Mouse (Mus musculus): ENCODE measurements at regions not wholly inside any gene's neighbourhood (a gene's known extent, or its start where the extent isn't known, plus 50 kb on each side); places are given as distances from the start of the nearest gene placed in this dataset.

GRCm38 (mm10) chr10:99519479-99519878 lies 240.0 kb downstream of the Csl start:
- TF ChIP-seq GATA4 (IDR thresholded peaks at IDR 0.05; ENCODE audit: insufficient replicate concordance, low read length) = no peak

- no peak for TF ChIP-seq GATA4 (IDR thresholded peaks at IDR 0.05; ENCODE audit: insufficient replicate concordance, low read length)
Observed at GRCm38 (mm10) chr10:99523817-99524216, 235.6 kb downstream of the Csl start.

DNA sequence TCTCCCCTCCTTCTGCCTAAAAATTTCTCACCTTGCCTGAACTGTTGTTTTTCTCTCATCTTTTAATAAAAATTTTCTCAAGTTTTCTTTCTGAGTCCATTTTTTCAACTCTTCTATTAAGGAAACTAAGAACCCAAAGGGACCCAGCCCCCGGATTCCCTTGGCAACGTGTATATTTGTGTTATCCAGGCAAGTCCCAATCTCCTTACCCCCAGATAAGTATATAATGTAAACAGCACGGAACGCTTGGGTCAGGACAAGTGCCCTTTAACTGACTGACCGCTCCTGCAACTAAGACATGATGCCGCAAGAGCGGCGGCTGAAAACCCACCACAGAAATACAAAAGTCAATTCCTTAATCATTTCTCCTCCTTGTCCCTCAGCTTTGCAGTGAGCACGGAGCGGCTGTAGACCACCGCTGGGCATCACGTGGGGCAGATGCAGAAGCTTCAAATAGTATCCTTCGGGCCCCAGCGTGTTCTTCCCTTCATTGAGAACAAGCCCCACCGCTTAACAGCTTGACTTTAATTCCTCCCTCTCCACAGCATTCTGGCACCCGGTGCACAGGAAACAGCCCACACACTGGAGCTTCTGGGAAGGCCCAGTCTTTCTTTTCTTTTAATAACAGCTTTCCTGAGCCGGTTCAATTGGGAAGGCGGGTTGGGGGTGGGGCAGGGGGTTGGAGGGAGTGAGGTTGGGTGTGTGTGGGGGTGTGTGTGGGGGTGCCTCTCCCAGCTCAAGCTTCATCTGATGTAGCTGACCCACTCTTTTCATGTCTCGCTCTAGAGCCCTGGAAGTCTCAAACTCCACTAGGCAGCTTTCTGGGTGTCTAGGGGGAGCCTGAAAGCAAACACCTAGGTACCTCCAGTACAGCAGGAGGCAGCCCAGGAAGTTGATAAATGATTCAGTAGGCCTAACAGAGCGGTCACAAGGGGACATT lies 234.9 kb downstream of the Csl start:
- TF ChIP-seq GATA4 (IDR thresholded peaks at IDR 0.05; ENCODE audit: insufficient replicate concordance, low read length) = no peak

DNA sequence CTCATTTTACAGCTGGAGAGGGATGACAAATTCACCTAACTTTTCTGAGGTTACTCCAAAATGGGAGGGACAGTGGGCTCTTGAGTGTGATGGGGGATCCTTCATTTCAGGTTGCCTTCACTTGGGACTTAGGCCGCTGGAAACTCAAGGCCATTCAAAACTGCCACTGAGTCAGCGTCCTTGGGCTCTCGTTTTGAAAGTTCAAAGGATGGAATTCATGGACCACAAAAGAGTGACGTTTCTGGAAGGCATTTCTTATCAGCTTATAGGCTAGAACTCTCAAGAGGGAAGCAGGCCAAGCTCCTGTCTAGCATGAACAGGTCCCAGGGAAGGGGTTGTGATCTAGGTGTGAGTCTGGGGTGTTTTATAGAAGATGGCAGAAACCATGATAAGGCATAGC lies 233.3 kb downstream of the Csl start:
- no peak for TF ChIP-seq GATA4 (IDR thresholded peaks at IDR 0.05; ENCODE audit: insufficient replicate concordance, low read length)

DNA sequence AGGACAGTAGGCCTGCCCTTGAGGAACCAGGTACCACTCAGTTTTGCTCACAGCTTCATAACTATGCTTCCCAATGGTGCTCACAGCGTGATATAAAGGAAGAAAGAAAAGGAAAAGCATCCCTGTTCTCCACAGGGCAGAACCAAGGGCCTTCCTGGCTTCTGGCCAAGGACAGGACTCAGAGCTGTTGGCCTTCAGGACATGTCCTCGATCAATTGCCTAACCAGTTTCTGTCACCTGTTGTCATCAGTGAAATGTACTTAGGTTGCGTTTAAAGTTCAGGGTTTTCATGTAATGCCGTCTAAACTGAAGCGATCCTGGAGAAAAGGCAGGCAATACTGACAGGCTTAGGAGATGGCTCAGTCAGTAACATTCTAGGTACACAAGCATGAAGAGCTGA lies 232.9 kb downstream of the Csl start:
- TF ChIP-seq GATA4 (IDR thresholded peaks at IDR 0.05; ENCODE audit: insufficient replicate concordance, low read length) = no peak

DNA sequence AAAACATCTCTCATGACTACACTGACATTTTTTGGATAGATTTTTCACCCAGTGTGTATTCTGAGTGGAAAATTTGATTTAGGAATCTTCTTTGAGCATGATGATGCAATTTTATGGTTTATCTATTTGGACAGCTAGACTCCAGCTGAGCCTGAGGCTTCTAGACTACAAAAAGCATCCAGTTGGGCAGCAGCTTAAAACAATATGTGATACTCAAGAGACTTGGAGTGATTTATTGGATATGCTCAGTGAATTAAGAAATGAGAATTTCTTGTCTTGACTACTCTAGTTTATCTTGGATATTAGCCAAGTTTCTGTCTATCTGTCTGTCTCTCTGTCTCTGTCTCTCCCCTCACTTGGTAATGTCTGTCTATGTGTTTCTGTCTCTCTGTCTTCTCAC lies 228.4 kb downstream of the Csl start:
- TF ChIP-seq GATA4 (IDR thresholded peaks at IDR 0.05; ENCODE audit: insufficient replicate concordance, low read length) = no peak

GRCm38 (mm10) chr10:99531556-99531955 lies 227.9 kb downstream of the Csl start:
- no peak for TF ChIP-seq GATA4 (IDR thresholded peaks at IDR 0.05; ENCODE audit: insufficient replicate concordance, low read length)

DNA sequence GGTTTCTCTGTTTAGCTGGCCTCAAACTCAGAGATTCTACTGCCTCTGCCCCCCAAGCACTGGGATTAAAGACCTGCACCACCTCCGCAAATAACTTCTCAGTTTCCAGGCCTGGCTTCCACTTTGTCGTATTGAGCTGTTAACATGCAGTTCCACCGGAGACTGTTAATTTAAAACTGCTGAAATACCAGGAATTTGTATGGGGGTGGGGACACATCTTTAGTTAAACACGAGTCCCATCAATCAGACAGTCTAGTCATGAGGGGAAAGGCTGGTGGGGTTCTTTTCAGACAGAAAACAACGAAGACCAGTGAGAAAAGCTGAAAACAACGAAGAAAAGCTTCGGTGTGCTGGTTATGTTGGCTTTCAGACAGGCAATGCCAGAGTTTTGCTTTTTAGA lies 227.5 kb downstream of the Csl start:
- no peak for TF ChIP-seq GATA4 (IDR thresholded peaks at IDR 0.05; ENCODE audit: insufficient replicate concordance, low read length)

GRCm38 (mm10) chr10:99532697-99533119 lies 226.8 kb downstream of the Csl start:
- TF ChIP-seq GATA4 (IDR thresholded peaks at IDR 0.05; ENCODE audit: insufficient replicate concordance, low read length) = no peak

GRCm38 (mm10) chr10:99533468-99533867 lies 226.0 kb downstream of the Csl start:
- no peak for TF ChIP-seq GATA4 (IDR thresholded peaks at IDR 0.05; ENCODE audit: insufficient replicate concordance, low read length)

DNA sequence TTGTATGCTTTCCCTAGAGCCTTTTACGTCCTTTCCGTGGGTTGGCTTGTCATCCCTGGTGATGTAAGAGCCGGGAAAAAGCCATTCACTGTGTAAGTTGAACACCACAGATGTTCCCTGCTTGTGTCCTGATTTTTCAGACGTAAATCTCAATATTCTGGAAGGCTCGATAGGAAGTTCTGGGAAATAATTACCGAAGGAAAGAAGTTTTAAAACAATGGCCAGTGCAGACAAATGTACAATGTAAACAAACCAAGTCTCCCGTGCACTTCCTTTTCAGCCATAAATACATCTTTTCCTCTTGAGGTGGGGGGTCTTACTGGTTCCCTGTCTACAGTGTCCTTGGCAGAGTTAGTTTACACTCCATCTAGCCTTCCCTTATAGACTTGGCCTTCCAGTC lies 225.2 kb downstream of the Csl start:
- no peak for TF ChIP-seq GATA4 (IDR thresholded peaks at IDR 0.05; ENCODE audit: insufficient replicate concordance, low read length)

GRCm38 (mm10) chr10:99538639-99539038 lies 220.8 kb downstream of the Csl start:
- TF ChIP-seq GATA4 (IDR thresholded peaks at IDR 0.05; ENCODE audit: insufficient replicate concordance, low read length) = no peak

DNA sequence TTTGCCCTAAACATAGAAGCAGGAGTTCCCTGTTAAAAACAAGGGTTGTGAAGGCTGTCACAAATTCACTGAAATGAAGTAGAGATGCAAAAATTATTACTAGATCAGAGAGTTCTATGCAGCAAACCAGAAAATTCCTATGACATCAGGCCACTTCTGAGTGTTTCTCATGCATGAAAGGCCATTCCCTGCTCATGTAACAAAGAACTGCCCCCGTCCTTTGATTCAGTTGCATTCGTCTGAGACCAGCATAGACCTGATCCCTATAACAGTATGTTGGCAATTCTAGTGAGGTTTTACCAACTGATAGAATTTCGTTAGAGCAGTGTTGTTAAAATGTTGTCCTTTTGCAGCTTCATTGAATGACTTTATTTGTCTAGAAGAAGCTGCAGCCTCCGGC lies 207.1 kb downstream of the Csl start:
- TF ChIP-seq GATA4 (IDR thresholded peaks at IDR 0.05; ENCODE audit: insufficient replicate concordance, low read length) = no peak

DNA sequence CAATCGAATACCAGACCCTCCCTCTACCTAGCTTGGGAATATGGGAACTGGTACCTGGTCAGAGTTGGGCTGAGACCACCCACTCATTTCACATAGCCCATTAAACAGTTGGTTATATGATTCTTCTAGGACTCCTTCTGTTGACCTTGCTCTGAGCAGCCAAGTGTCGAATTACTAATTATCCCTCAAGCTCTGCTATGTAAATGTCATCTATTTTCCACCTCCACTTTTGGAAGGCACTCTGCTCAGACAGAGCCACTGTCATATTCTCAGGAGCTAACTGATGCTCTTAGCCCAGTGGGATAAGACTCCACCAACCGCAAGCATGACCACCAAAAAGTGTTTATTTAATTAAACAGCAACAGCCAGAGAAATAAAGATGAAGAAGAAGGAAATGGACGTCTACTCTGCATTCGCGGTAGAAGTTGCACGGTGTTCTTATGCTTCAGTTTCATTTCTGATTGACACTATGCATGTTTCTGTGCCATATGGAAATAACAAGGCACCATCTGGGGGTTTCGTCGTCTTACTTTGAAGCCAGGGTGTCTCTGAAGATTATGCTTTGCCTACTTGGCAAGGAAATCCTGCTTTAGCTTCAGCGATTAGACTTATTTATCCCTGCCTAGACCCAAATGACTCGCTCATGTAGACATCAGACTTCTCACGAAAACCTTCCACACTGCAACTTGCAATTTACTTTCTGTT lies 206.5 kb downstream of the Csl start:
- no peak for TF ChIP-seq GATA4 (IDR thresholded peaks at IDR 0.05; ENCODE audit: insufficient replicate concordance, low read length)

- TF ChIP-seq GATA4 (IDR thresholded peaks at IDR 0.05; ENCODE audit: insufficient replicate concordance, low read length) = no peak
Observed at GRCm38 (mm10) chr10:99555021-99555420, 204.4 kb downstream of the Csl start.

DNA sequence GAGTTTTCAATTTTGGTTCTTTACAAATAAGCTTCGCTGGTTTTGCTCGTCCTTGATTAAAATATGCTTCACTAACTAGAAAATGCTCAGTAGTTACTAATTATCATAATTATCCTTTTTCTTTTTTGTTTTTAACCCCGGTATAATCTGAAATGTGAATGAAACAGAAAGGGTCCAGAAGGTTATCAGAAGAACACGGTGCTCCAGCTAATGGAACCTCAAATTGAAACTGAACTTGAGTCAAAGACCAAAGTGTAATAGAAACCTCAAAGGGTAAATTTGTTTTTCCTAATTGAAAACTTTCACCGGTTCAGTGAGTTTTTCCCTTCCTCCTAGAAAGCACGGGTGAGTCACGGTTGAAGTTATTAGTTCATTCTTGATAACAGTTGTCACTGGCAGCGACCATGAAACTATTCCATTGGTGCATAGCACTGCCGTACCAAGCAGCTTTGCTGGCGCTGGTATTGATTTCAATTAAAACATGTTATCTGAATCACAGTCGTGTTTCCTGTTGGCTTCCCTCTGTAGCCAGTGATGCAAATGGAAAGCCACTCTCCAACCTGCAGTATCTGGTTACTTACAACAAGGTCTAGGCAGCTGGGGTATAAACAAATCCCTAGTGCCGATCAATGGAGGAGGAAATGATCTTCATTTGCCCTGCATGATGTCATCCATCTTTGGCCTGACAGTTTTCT lies 203.7 kb downstream of the Csl start:
- TF ChIP-seq GATA4 (IDR thresholded peaks at IDR 0.05; ENCODE audit: insufficient replicate concordance, low read length) = peak; percentile 97
